Mouse (Mus musculus) CH12.LX (cell line): Measurements from ENCODE around the gene Nck2.

Experiments
- CHD1 ChIP-seq: IDR thresholded peaks from 2 replicates; pipeline ENCODE4 v1.6.1; 2012; ENCODE audit warnings: low read depth, low read length, improper control_type of control experiment, inconsistent platforms
- CTCF ChIP-seq, 2 experiments: IDR thresholded peaks in 1 of 2; conservative IDR thresholded peaks in 1 of 2; 2 replicates each; pipeline ENCODE4 v1.5.1; 2011 to 2012; ENCODE audit warnings: low read depth in 2 of 2, low read length in 2 of 2, improper control_type of control experiment in 1 of 2, inconsistent platforms in 1 of 2, mild to moderate bottlenecking in 1 of 2, moderate library complexity in 1 of 2
- HCFC1 ChIP-seq: IDR thresholded peaks from 2 replicates; pipeline ENCODE4 v1.6.1; 2012; ENCODE audit warnings: low read depth, mild to moderate bottlenecking, inconsistent platforms, low read length, improper control_type of control experiment
- KAT2A ChIP-seq: IDR thresholded peaks from 2 replicates; pipeline ENCODE4 v1.6.1; 2012; ENCODE audit warnings: low read length, improper control_type of control experiment, inconsistent platforms; ENCODE audit not compliant: insufficient replicate concordance
- MAZ ChIP-seq: IDR thresholded peaks from 2 replicates; pipeline ENCODE4 v1.6.1; 2012; ENCODE audit warnings: low read depth, mild to moderate bottlenecking, inconsistent platforms, low read length, improper control_type of control experiment, moderate library complexity
- NELFE ChIP-seq: IDR thresholded peaks from 2 replicates; pipeline ENCODE4 v1.6.1; 2011; ENCODE audit warnings: low read depth, low read length, improper control_type of control experiment
- POLR2A ChIP-seq: IDR thresholded peaks from 2 replicates; pipeline ENCODE4 v1.6.1; 2011; ENCODE audit warnings: low read depth, mild to moderate bottlenecking, improper control_type of control experiment, low read length
- SIN3A ChIP-seq: IDR thresholded peaks from 2 replicates; pipeline ENCODE4 v1.6.1; 2012; ENCODE audit warnings: low read length, improper control_type of control experiment, inconsistent platforms
- ZKSCAN1 ChIP-seq: IDR thresholded peaks from 2 replicates; pipeline ENCODE4 v1.6.1; 2012; ENCODE audit warnings: low read depth, inconsistent platforms, low read length, improper control_type of control experiment, borderline replicate concordance

GRCm38 (mm10) chr1:43506638-43507037, 62.3 kb downstream of the Nck2 start:
- TF ChIP-seq KAT2A (no peak), CHD1 (no peak), SIN3A (no peak), CTCF (conservative IDR thresholded peaks at IDR 0.05 in 1 of 2, IDR thresholded peaks at IDR 0.05 in 1 of 2; ENCODE audit: low read depth in 2 of 2, low read length in 2 of 2) (no peak), POLR2A (no peak), HCFC1 (no peak), ZKSCAN1 (no peak), MAZ (no peak), NELFE (no peak)
